Mouse (Mus musculus) NIH3T3 (cell line): ENCODE data around the gene Pigu.
A peak's percentile ranks its signal among the peaks of the same experiment; 100 is the strongest.

Experiments used
- DNase-seq: peaks from one replicate; pipeline ENCODE4 v3.0.0-alpha.2; 2012; ENCODE audit warnings: low read depth

The Pigu gene

DNA sequence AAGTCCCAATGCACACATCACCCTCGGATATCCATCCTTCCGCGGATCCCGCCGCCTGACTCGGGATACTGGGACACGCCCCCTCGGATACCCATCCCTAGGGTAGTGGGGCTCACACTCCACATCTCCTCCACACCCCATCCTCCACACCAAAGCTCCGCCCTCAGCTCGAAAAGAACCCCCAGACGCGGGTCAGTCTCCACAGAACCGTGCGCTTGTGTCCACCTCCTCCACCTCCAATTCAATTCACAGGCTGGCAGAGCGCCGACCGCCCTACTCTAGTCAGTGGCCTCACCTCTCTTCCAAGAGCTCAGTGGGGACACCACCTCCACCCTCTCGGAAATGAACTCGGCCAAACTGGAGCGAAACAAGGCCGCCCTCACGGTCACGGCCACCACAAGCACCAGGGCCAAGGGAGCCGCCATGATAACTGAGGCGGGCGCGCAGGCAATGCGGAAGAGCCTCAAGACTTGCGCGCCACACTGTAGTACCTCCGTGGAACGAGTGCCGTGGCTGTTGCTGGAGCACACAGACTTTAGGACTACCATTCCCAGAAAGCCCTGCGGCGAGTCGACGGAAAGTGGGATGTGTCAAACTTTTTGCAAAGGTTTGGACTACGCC is at the start of gene Pigu:
Gene Pigu (minus strand): TSS at position 460 of the 621 bp plus-strand sequence.
- DNase-seq: peak; percentile 96

DNA sequence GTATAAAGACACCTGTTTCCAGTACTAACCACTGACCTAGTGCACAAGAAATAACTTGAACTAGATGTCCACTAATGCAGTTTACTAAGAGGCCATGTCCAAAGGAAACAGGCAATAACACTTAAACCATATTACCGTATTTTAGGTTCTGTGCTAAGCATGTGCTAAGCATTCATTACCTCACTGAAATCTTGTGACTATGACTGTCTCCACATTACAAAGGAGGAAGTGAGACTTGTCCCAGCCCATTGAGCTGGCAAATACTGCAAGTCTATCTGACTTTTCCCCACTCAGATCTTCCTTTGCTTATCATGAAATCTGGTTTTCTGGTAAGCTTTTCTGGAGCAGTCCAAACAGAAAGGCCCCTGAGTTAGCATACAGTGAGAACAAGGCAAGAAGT is 47.4 kb upstream of the Pigu start:
- DNase-seq: no peak

DNA sequence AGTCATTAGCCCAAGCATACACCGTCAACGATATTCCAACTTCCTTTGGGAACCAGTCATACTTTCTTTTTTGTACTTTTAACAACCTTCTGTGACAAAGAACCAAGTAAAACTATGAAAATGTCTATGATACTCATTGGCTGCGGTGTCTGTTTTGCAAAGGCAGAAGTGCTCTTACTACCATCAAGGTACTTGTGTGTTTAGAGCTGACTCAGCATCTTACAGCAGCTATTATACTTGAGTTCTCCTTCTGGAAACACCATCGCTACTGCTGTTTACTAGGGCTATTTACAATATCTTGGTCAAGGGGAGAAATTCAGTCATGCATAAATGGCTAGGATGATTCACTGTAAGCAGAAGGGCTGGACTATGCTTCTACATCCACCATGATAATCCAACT is 44.7 kb upstream of the Pigu start:
- no peak for DNase-seq

DNA sequence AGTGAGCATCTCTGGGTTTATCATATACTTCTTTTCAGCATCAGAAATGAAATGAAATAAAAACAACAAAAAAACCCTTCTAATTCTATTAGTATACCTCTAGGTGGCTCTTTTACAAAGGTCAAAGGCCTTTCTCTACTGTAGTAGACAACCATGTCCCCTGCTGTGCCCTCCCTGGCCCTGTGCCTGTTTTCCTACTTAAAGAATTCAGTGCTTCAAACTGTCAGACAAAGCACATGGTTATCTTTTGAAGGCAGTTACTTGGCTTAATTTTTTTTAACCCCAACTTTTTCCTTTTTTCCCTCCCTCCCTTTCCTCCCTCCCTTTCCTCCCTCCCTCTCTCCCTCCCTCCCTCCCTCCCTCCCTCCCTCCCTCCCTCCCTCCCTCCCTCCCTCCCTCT is 43.0 kb upstream of the Pigu start:
- DNase-seq: peak; percentile 19

DNA sequence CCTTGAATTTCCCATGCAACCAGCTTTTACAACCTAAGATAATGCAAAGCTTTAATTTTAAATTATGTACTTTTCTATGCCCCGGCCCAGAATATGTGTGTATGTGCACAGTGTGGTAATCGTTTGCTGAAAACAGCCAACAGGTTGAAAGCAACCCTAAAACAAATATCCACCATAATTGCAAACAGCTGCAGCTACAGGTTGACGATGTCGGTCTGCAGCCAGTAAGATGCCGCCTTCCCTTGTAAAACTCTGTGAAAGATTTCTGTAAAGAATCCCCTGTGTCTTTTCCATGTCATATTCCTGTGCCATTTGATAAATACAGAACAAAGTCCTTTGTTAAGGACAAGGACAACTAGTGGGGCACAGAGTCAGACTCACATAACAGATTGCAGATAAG is 37.4 kb upstream of the Pigu start:
- no peak for DNase-seq

DNA sequence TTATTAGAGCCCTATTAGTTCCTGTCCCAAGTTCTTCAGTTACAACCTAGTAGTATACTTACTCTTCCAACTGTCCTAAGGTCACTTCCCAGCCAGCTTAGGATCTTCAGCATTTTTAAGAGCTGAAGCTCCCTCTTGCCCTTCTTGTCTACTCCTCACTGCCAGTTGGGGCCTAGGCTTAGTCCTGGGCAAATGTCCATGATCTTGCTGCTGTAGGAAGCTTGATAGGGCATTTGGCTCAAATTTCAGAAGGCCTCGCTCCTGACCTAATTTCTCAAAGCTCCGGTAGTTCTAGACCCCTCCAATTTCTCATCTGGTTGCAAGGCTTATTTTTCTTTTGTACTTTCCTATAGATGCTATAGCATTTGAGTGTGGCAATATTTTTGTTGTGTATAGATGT is 31.3 kb upstream of the Pigu start:
- DNase-seq: no peak

DNA sequence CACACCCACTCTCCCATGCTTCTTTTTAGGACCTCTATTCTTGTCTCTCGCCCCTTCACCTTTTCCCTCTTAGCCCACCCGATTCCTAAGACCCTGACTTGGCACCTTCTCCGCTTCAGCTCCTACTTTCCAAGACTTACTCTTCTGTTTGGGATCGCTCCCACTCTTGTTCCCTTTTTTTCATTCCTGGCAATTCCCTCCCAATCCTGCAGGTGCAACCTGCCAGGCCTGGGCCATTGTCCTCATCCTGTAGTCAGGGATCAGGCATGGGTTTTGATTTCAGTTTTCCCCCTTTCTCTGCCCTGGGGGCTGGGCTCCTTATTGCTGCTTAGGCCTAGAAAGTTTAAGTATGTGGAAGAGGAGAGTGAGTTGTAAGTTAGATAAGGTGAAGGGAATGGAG is 29.8 kb upstream of the Pigu start:
- no peak for DNase-seq

DNA sequence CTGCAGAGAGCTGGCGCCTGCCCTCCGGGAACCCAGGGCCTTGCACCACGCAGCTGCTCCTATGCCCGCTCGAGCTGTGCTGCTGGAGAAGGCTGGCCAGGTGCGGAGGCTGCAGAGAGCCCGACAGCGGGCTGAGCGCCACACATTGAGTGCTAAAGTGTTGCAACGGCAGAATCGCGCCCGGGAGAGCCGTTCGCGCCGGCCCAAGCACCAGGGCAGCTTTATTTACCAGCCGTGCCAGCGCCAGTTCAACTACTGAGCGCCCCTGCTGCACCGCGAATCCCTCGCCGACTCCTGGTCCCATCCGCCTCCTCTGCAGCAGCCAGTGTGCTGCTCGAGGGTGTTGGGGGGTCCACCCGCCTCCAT is 29.3 kb upstream of the Pigu start:
- DNase-seq: no peak

DNA sequence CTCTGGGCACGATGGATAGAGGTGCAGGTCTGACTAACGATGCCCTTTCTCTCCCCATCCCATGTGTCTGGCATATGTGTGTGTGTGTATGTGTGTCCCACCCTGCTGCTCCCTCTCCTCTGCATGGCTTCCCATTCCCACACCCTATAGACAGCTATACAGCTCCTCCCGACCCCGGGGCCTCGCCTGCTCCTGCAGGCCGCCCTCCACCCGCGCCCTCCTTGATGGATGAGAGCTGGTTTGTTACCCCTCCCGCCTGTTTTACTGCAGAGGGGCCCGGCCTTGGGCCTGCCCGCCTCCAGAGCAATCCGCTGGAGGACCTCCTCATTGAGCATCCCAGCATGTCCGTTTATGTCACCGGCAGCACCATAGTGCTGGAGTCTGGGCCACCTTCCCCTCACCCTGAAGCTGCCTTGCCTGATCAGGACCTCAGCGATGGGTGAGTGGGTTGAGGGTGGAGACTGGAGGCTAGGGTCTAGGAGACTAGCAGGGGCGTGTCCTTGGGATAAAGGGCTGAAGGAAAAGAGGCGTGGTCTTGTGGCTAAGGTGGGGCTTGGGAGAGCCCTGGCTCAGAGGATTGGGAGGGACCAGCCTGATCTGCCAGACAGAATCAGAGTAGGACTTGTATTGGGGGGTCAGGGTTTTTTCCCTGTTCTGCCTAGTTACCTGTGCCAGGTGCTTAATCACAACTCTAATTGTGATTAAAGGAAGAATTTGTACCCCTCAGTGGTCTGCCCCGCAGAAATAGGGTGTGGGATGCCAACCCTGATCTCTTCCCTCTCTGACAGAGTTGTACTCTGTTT is 28.7 kb upstream of the Pigu start:
- DNase-seq: no peak

DNA sequence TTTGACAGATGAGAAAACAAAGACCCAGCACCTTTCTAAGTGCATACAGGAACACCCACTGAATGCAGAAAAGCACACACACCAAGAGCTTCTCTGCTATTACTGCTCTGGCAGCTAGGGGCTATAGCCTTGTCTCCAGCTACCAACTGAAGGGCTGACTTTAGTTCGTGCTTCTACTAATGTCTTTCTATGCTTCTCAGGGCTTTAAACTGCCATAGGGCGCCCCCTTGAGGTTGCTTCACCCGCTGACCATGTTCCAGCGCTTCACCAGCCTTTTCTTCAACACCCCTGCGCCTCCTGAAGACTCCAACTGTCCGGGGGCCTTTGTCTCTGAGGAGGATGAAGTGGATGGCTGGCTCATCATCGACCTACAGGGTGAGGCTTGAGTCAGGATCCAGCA is 27.9 kb upstream of the Pigu start:
- peak; percentile 89 for DNase-seq

DNA sequence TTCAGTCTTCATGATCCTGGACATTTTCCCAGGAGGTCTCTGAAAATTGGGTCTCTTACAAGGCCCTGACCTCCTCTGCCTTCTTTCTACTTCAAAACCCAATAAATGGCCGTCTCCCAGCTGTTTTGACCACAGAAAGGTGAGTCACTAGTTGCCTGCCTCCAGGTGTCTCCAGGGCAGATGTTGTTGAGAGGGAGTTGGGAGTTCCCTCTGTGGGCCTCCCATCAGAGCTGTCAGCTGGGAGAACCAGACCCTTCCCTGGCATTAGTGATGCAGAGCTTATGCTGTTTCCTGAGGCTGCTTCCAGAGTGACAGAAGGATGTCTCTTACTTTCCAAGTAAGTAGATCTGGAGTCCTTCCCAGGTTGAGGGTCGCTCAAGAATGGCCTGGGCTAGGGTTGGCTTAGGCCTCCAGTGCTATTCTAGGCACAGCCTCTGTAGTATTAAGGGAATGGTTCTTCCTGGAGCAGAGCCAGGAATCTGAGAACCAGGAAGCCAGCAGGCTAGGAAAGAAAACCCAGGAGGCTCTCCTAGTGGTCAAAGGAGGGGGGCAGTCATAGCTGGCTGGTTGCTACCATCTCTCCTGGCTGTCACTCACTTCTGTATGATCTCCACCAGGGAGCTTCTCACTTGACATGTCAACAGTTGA is 25.7 kb upstream of the Pigu start:
- DNase-seq: peak; percentile 80

DNA sequence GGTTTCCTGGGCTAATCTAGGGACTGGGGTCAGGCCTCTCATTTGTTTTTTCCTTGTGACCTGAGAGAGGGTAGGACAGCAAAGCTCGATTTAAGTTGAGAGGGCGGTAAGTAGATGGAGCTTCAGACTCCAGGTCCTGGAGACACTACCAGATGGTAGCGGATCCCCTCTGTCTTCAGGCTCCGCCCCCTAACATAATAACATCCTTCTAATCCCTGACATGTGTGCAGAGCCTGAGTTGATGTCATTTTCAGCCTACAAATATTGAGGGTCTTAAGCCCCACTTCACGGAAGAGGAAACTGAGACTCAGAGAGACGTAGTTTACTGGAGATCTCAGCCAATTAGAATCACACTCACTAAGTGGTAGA is 25.1 kb upstream of the Pigu start:
- DNase-seq: no peak

DNA sequence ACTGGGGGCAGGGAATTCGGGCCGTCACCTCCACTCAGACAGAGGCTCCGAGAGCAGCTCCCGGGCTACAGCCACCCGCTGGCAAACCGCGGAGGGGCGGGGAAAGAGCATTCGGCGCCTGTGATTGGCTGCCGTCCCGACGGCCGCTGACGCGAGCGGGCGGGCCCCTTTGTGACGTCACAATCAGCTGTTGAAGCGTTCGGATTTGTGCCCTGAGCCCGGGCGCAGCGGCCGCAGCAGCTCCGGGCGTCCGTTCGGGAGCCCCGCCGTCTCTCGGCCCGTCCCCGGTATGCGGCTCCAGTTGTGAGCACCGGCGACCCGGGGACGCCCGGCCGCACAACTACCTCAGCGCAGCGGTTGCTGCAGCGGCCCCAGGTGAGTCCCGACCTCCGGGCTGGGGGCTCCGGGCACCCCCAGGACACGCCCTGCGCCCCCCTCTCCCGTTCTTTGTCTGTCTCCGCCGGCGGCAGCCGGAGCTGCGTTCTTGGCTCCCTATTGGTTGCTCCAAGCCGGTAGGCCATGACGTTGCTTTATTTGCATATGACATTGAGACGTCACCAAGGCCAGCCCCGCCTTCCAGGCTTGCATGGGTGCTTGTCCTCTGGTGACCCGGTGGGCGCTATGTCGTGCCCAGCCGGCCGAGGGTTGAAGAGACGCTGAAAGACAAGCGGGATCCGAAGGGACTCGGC is 24.6 kb upstream of the Pigu start:
- DNase-seq: peak; percentile 97

DNA sequence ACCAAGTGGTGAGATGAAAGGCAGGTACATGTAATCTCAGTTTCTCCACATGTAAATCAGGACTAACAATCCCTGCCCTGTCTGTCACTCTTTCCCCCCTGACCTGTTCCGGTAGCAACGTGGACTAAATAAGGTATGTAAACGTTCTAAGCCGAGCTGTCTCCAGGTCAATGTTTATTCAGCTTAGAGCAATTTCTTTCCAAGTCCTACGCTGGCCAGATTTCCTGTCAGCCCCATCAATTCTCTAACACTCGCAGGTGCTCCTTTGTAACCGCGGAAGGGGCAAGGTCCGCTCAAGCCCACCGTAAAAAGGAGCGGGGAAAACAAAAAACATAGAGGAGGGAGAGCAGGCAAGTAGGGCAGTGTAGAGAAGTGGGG is 23.8 kb upstream of the Pigu start:
- DNase-seq: no peak

DNA sequence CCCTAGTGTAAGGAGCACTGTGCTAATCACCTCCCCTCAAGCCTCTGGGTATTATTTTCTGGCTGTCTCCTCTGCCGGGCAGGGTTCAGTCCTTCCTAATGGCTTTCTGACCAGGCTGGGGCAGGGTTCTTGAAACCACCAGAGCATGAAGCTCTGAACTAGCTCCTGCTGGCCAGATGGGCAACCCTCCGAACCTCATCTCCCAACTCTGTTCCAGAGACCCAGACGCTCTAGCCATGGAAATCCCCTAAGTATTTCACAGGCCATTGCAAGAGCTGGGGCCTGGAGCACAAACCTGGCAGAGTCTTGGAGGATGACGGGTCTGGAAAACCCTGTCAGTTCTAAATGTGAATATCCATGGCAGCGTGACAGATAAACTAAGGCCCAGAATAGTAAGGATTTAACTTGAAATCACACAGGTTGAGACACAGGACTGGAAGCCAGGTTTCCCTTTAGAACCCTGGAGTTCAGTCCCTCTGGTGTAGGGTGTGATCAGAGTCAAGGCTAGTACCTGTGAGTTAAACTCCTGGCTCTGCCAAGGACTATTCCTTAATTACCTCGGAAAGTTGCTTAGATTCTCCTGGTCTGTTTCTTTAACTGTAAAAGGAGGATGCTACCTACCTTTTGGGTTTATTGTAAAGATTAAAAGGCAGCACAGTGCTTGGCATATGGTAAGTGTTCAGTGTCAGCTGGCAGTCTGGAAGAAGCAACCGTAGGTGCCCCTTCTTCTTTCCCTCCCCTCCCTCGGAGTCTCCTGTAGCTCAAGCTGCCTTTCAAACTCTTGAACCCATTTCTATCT is 23.2 kb upstream of the Pigu start, which contains the start of gene Trp53inp2:
Gene Trp53inp2 (plus strand): TSS at position 799 of the 799 bp plus-strand sequence.
- DNase-seq: no peak

DNA sequence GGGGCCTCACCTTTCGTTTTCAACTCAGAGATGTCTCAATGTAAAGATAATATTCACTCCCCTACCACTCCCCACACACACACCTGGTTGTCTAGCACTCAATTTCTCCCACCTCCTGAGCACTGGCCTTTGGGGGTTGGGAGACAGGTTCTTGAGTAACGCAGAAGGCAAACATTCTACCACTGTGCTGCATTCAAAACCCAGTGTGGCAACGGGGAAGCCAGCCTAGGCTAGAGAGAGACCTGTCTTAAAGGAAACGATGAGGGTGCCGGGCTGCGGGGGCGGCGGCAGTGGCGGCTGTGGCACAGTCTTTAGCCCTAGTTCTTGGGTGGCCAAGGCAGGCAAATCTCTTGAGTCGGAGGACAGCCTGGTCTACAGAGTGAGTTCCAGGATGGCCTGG is 19.0 kb upstream of the Pigu start:
- DNase-seq: no peak

DNA sequence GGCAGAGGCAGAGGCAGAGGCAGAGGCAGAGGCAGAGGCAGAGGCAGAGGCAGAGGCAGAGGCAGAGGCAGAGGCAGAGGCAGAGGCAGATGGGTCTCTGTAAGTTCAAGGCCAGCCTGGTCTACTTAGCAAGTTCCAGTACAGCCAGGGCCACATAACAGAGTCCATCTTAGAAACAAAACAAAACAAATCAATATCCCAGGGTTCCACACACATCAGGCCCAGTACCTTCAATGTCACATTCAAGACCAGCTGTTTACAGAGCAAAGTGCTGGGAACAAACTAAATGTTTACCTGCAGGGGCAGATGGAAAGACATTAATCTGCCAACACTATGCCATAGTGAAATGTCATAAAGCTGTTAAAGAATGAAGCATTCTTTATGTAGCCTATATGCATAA is 17.3 kb upstream of the Pigu start:
- no peak for DNase-seq

DNA sequence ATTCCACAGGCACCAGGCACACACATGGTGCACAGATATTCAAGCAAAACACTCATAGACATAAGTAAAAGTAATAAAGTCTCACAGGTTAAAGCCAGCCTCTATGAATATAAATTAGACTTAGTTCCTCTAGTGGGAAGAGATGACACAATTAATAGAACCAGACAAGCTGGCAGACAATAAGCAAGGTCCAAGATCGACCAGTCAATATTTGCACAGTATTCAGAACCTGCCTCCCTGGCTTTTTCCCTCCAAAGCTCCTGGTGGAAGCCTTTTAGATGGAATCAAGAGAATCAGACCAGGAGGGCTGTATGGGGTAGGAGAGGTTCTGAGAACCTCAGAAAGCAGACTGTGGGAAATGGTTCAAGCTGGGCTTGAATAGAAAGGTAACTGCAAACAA is 16.7 kb upstream of the Pigu start:
- DNase-seq: no peak

DNA sequence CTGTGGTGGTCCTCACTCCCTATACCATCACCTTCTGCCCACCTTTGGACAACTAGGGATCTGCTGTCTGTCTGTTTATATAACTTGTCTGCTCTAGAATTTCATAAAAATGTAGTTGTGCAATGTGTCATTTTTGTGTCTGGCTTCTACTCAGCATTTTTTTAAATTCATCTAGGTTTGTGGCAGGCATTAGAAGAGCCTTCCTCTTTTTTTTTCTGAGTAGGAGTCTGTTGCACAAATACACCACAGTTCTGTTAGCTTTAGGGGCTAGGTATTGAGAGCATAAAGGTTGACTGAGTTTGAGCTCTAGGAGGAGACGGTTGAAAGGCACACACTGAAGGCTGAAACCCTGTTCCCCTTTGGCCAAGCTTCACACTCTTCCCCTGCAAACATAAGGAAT is 16.1 kb upstream of the Pigu start:
- DNase-seq: no peak

DNA sequence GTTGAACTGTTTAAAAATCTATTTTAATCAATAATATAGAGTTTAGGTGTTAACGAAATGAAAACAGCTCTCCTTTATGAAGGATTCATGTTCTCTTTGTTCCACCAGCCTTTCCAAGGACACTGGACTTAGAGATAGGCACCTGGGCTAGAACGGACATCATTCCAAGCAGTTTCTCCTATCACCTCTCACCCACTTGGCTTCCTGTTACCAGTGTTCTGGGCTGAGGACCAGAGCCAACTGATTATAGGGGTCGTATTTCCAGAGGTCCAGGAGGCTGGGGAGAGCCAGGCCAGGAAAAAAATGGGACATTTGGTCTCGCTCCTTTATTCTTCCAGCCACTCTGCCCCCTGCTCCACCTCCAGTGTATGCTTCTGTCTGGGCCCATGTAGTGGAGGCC is 15.2 kb upstream of the Pigu start:
- DNase-seq: no peak

DNA sequence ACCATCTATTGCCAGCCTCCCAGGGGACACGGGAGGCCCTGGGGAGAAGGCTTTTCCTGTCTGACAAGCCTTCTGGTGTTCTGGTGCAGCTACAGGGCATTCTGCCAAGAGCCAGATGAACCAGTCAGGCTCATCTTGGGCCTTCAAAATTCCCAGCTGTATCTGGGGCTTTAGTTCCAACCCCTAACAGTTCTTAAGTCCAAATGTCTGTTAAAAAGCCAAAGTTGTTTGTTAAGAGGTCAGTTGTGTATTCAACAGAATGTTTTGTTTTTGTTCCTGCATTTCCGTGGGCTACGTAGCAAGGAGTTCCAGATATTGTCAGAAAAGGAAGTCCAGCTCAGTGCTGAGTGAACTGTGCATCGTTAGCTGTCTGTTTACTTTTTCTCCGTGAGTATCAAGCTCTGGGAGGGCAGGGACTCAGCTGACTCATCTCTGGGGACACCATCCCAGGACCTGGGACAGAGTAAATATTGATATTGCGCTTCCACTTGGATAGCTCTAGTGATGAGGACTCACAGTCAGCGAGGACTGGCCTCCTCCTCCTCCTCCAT is 12.2 kb upstream of the Pigu start:
- peak; percentile 67 for DNase-seq
